Mouse (Mus musculus) fibroblast of lung, adult 2 months (primary cell): Measurements from ENCODE around the gene 0610037L13Rik.

Experiments
- DNase-seq: peaks from one replicate; pipeline ENCODE4 v3.0.0-alpha.2; 2011; ENCODE audit warnings: low read depth

0610037L13Rik gene

GRCm38 (mm10) chr4:107889731-107890432 is at the start of gene 0610037L13Rik:
TSS of gene 0610037L13Rik (plus strand) at chr4:107889813.
- DNase-seq = peak; percentile 92

DNA sequence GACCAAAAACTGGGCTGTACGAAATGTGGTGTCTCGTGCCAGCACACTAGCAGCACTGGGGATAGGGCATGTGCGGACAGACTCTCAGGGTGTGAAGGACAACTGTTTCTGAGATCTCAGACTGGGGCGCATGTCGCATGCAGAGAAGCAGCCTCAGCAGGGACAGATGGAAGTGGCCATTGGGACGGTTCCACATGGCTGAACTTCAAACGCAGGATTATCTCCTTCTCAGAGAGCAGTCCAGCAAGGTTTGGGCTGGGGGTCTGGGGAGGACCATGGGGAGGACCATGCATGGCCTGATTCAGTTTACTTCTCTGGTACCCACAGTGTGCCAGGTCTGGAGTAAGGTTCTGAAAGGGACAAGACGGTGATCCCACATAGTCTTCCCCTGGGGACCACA is 45.9 kb upstream of the 0610037L13Rik start:
- no peak for DNase-seq

- no peak for DNase-seq
Observed at GRCm38 (mm10) chr4:107844971-107845370, 44.6 kb upstream of the 0610037L13Rik start.

- DNase-seq = no peak
Observed at GRCm38 (mm10) chr4:107846795-107847194, 42.8 kb upstream of the 0610037L13Rik start.

- no peak for DNase-seq
Observed at GRCm38 (mm10) chr4:107848546-107848945, 41.1 kb upstream of the 0610037L13Rik start.

GRCm38 (mm10) chr4:107849621-107850020 is 40.0 kb upstream of the 0610037L13Rik start:
- no peak for DNase-seq

DNA sequence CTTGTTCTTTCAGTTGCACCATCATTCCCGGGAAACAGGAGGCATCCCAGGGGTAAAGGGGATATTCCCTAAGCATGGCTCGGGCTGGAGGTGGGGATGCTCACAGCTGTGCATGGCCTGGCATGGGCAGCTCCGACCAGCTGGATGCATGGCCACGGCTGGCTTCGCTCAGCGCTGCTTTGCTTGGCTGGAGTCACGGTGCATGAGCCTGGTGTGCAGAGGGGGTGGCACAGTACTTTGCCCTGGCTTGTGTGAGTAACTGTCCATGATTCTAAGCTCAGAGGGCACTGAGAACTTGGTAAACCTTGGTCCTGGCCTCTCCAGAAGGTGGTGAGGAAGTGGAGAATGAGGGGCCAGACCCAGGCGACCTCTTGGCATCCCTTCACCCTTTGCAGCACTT is 39.5 kb upstream of the 0610037L13Rik start:
- no peak for DNase-seq

DNA sequence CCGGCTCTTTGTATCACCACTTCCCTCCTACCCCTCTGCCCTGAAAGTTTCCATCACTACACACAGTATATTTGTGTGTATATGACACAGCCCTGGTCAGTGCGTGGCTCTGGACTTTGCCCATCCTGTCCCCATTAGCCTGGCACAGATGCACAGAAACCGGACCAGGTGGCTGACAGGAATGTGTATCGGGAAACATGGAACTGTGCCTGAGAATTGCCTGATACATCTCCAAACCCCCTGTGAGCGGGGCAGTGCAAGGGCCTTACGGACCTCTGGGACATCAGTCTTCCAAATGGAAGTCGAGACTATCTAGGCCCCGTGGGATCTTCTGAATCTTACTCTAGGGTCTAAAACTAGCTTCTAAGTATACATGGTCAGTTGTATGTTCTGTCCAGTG is 36.3 kb upstream of the 0610037L13Rik start:
- no peak for DNase-seq

- DNase-seq = no peak
Observed at GRCm38 (mm10) chr4:107853836-107854235, 35.8 kb upstream of the 0610037L13Rik start.

- DNase-seq = no peak
Observed at GRCm38 (mm10) chr4:107856958-107857686, 32.5 kb upstream of the 0610037L13Rik start.

DNA sequence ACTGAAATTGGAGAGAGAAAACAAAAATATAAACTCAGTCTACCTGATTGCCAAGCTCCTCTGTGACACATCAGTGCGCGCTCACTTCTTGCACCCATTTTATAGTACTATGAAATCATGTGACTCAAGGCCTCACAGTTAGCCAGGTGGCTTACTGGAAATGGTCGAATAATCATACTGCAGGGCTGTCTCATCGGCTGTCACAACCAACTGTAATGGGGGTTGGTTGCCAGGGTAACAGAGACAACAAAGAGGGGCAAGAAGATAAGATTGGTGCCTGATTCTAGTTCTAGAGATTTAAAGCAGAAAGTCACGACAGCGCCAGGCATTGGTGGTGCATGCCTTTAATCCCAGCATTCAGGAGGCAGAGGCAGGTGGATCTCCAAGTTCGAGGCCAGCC is 30.6 kb upstream of the 0610037L13Rik start:
- DNase-seq = no peak

- DNase-seq = peak; percentile 77
Observed at GRCm38 (mm10) chr4:107864866-107865265, 24.7 kb upstream of the 0610037L13Rik start.

GRCm38 (mm10) chr4:107879254-107880050 is 10.2 kb upstream of the 0610037L13Rik start, which contains the start of gene Magoh:
TSS of gene Magoh (plus strand) at chr4:107879755.
- peak; percentile 85 for DNase-seq

DNA sequence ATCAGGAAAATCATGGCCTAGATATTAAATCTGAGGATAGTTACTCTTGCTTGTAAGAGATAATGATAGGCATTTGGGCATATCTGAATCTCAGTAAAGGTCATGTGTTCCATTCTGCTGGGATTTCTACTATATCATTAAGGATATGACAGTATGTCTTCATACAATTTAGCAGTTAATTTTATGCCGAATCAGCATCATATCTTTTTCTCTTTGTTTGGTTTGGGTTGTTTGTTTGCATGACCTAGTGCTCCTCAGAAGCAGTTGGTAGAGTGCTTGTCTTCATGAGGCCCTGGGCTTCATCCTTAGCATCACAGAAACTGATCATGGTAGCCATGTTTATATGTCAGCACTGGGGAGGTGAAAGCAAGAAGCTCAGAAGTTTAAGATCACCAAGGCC is 8.0 kb upstream of the 0610037L13Rik start:
- DNase-seq = no peak

DNA sequence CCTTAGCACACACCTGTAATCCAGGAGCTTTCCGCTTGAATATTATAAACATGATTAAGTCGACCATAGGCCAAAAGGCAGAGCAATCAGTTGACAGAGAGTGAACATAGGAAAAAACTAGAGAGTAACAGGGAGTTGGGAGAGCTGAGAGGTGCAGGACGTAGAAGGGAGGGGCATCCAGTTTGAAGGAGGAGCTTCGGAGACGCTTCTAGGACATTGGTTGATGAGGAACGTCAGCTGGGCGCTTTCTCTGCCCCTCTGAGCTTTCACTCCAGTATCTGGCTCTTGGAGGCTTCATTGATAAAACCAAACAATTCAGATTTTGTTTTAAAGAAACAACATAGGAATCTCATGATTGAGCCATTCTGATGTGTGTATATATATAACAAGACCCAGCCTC is 3.2 kb upstream of the 0610037L13Rik start:
- DNase-seq = no peak

- no peak for DNase-seq
Observed at GRCm38 (mm10) chr4:107889385-107889730, 255 bp upstream of the 0610037L13Rik start.

DNA sequence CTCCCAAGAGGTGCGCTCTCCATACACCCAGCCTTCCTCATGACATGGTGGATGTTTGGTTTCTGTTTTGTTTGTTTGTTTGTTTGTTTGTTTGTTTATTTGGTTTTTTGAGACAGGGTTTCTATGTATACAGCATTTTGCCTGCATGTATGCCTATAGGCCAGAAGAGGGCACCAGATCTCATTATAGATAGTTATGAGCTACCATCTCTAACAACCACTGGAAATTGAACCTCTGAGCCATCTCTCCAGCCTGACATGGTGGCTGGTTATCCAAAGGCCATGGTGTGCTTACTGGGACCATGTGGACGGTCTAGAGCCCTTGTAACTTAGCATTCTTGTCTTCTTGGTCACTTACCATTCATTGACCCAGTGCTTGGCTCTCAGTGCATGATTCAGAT is 3.0 kb downstream of the 0610037L13Rik start:
- no peak for DNase-seq

DNA sequence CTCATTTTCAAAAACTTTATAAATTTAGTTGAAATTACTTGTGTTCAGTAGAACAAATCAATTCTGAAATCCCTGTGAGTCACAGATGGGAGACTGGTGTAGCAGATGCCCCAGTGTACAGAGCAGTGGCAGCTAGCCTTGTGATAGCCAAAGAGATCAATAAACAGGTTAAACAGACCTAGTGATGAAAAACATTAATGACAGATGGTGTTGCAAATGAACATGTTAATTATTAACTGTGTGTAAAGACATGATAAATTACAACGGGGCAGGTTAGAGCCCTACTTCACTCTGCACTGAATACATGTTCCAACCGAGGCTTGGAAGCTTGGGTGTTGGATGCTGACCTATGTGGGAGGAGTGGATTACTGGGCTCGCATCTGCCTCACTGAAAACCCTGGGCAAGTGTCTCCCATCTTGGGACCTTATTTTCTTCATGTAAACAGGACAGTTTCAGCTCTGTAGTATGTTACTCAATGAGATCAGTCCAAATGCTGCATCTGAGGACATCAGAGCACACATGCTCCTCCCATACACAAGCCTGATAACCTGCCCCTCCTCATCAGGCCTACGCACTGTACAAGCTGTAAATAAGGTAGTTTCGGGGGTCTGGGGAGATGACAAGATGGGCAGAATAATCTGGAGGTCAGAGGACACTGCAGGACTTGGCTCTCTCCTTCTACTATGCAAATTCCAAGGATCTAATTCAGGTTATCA is 9.8 kb downstream of the 0610037L13Rik start:
- no peak for DNase-seq

GRCm38 (mm10) chr4:107900206-107900605 is 10.6 kb downstream of the 0610037L13Rik start:
- DNase-seq = no peak

GRCm38 (mm10) chr4:107904252-107904651 is 14.6 kb downstream of the 0610037L13Rik start:
- no peak for DNase-seq

DNA sequence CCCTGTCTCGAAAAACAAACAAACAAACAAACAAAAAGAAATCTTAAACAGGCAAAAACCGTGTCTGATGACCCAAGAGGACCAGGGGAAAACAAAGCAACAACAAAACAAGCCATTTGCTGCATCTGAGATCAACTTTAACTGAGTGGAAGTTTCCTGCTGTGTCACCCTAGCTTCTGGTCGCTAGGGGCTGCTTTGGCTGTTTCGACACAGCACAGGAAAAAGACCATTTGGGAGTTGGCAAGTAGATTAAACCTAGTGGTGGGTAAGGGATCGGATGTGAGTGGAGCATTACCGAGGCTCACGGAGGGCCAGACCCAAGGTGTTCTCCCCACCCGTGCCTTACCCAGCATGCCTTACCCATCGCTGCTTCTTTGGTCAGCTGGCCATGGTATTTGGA is 16.9 kb downstream of the 0610037L13Rik start:
- DNase-seq = no peak

DNA sequence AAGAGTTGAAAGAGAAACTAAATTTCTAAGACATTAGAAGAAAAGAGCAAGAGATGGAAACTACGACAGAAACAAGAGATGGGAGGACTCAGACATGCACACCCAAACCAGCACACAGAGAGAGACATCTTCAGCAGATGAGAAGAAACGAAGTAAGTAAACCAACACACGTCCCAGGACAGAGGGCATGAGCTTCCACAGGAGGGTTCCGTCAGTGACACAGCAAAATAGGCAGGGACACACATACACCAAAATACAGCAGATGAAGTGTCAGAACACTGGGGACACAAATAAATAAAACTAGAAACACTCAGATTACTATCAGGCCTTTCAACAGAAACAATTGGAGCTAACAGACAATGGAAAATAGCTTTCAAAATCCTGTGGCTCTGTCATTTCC is 20.4 kb downstream of the 0610037L13Rik start:
- no peak for DNase-seq
